Mouse (Mus musculus): ENCODE measurements around the gene S1pr4. TPM values are rescaled to one million over a fixed set of nuclear protein-coding genes. Genes with fewer than 3 reads are reported as not detected.

The S1pr4 gene
- polyA plus RNA-seq, 1 experiment from 2014 or later: 7.4 TPM

DNA sequence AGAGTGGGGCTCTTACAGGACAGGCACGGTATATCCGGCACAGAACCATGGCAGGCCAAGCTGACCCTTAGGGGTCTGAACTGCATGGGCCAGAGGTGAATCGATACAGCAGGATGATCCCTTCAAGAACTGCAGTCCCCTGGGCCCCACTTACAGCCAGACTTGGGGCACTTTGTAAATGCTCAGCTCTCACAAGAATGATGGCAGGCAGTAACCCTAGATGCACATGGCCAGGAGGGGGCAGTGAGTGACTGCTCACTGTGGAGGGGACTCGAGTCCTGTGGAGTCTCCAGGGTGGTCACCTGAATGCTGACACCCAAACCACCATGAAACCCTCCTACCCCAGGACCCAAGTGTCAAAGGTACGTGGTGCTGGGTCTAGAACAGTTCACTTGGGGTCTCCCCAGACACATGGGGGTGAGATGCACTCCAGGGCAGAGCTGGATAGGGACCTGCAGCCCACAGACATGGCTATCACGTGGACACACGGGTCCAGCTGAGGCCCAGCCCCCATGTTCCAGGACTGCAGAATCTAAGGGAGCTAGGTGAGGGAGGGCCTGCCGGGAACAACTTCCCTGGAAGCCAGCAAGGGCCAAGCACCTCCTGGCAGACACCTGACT is 6.2 kb downstream of the S1pr4 start:
- no peak overlapping the region; the same call in 1 of the 2 replicates for H3K9ac ChIP-seq (replicated peaks)
- H3K4me3 ChIP-seq (ENCODE audit: low read depth, low read length): no peak overlapping the region
- no peak for DNase-seq
- H3K27me3 ChIP-seq (ENCODE audit: insufficient read depth, low read length): no peaks in the 10 kb centered on the region
- TF ChIP-seq EP300 (IDR thresholded peaks at IDR 0.05; ENCODE audit: low read depth) (no peak), CTCF (IDR thresholded peaks at IDR 0.05; ENCODE audit: low read depth) (peak; percentile 65)
- 71% methylated on average over 8 of the region's 8 CpGs for WGBS (ENCODE audit: insufficient replicate concordance)
- peaks cover 45% of the 10 kb centered on the region for H3K36me3 ChIP-seq (replicated peaks; ENCODE audit: insufficient read depth, low read length)
- peaks cover 23% of the 10 kb centered on the region for H3K4me1 ChIP-seq (ENCODE audit: insufficient read depth)
- no peak for ATAC-seq
- no peaks in the 10 kb centered on the region for H3K9me3 ChIP-seq (ENCODE audit: low read length)
- no peak overlapping the region for H3K27ac ChIP-seq (ENCODE audit: low read depth)
- peak overlapping the region; percentile 99 for H3K4me2 ChIP-seq (ENCODE audit: low read depth, low read length)

DNA sequence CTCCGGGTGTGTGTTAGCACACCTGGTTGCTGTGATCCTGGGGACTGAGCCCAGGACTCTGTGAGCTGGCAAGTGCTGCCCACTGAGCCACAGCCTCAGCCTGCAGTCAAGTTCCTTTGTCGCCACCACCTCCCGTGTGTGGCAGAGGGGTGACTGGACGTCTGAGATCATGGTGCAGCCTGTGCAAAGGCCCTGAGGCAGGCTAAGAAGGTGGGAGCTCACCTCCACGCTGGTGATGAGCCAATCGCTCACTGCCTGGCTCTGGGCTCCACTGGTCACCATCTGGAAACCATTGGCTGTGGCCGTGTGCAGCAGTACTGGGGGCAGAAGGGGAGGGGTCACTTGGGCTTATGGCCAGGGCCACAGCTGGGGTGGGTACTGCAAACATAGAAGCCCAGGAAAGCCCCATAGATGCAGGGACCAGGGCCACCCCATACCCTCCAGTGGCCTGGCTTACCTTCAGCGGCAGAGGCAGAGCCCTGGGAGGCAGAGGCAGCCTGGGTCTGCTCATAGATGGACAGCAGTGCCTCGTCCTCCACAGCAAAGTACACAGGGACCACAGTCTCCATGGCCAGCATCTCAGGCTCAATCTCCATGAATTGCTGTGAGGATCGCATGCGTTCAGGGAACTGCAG is 7.2 kb downstream of the S1pr4 start:
- H3K4me2 ChIP-seq (ENCODE audit: low read depth, low read length): no peak overlapping the region
- no peak overlapping the region for H3K4me3 ChIP-seq (ENCODE audit: low read depth, low read length)
- no peak overlapping the region for H3K9ac ChIP-seq (replicated peaks)
- H3K36me3 ChIP-seq (replicated peaks; ENCODE audit: insufficient read depth, low read length): peaks cover 55% of the 10 kb centered on the region
- no peak overlapping the region for H3K27ac ChIP-seq (ENCODE audit: low read depth)
- no peak for DNase-seq
- no peak for ATAC-seq
- no peaks in the 10 kb centered on the region for H3K9me3 ChIP-seq (ENCODE audit: low read length)
- no peaks in the 10 kb centered on the region for H3K27me3 ChIP-seq (ENCODE audit: insufficient read depth, low read length)
- TF ChIP-seq EP300 (IDR thresholded peaks at IDR 0.05; ENCODE audit: low read depth): no peak
- no peak for TF ChIP-seq CTCF (IDR thresholded peaks at IDR 0.05; ENCODE audit: low read depth)
- 85% methylated on average over 11 of the region's 11 CpGs for WGBS (ENCODE audit: insufficient replicate concordance)
- peaks cover 21% of the 10 kb centered on the region for H3K4me1 ChIP-seq (ENCODE audit: insufficient read depth)

DNA sequence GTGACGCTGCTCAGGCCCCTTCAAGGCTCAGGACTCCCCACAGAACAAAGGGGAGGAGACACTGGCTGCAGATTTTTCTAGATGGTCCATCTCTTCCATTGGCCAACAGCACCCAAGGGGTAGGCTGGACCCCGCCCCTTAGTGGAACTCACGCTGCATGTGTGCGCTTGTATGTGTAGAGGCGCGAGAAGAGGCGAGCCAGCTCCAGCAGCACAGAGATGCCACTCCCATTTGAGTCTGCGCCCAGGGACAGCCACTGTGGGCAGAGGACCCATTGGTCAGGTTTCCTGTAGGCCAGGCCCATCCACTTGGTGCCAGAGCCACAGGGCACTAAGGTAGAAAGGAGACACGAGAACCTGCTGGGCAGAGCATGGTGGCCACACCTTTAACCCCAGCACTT is 8.9 kb downstream of the S1pr4 start:
- no peak overlapping the region for H3K27ac ChIP-seq (ENCODE audit: low read depth)
- no peak overlapping the region for H3K4me2 ChIP-seq (ENCODE audit: low read depth, low read length)
- no peaks in the 10 kb centered on the region for H3K27me3 ChIP-seq (ENCODE audit: insufficient read depth, low read length)
- ATAC-seq: no peak
- no peak overlapping the region for H3K9ac ChIP-seq (replicated peaks)
- no peak for DNase-seq
- peaks cover 69% of the 10 kb centered on the region for H3K36me3 ChIP-seq (replicated peaks; ENCODE audit: insufficient read depth, low read length)
- no peaks in the 10 kb centered on the region for H3K9me3 ChIP-seq (ENCODE audit: low read length)
- 88% methylated on average over 9 of the region's 9 CpGs for WGBS (ENCODE audit: insufficient replicate concordance)
- H3K4me1 ChIP-seq (ENCODE audit: insufficient read depth): peaks cover 16% of the 10 kb centered on the region
- no peak for TF ChIP-seq CTCF (IDR thresholded peaks at IDR 0.05; ENCODE audit: low read depth)
- TF ChIP-seq EP300 (IDR thresholded peaks at IDR 0.05; ENCODE audit: low read depth): no peak
- no peak overlapping the region for H3K4me3 ChIP-seq (ENCODE audit: low read depth, low read length)

DNA sequence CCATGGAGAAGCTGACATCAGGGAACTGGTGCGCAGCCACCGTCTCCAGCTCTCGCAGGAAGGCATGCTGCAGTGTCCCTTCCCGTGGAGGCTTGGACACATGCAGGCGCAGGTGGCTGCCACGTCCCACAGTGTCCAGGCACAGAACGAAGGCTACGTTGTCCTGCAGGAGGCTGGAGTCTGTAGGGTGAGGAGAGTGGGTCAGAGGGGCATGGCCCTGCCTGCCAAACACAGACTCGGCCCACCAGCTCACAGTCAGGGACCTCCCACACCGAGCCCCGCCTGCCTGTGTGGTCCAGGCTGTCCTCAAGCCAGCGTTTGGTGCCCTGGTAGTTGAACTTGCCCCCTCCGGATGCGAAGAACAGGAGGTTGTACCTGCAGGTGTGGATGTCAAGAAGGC is 10.0 kb downstream of the S1pr4 start:
- H3K9me3 ChIP-seq (ENCODE audit: low read length): no peaks in the 10 kb centered on the region
- TF ChIP-seq CTCF (IDR thresholded peaks at IDR 0.05; ENCODE audit: low read depth): no peak
- no peak for TF ChIP-seq EP300 (IDR thresholded peaks at IDR 0.05; ENCODE audit: low read depth)
- H3K4me3 ChIP-seq (ENCODE audit: low read depth, low read length): no peak overlapping the region
- no peak overlapping the region for H3K4me2 ChIP-seq (ENCODE audit: low read depth, low read length)
- 84% methylated on average over 14 of the region's 14 CpGs for WGBS (ENCODE audit: insufficient replicate concordance)
- no peak overlapping the region for H3K27ac ChIP-seq (ENCODE audit: low read depth)
- peaks cover 9% of the 10 kb centered on the region for H3K4me1 ChIP-seq (ENCODE audit: insufficient read depth)
- H3K27me3 ChIP-seq (ENCODE audit: insufficient read depth, low read length): no peaks in the 10 kb centered on the region
- H3K36me3 ChIP-seq (replicated peaks; ENCODE audit: insufficient read depth, low read length): peaks cover 69% of the 10 kb centered on the region
- ATAC-seq (no peak), DNase-seq (no peak)
- no peak overlapping the region for H3K9ac ChIP-seq (replicated peaks)

DNA sequence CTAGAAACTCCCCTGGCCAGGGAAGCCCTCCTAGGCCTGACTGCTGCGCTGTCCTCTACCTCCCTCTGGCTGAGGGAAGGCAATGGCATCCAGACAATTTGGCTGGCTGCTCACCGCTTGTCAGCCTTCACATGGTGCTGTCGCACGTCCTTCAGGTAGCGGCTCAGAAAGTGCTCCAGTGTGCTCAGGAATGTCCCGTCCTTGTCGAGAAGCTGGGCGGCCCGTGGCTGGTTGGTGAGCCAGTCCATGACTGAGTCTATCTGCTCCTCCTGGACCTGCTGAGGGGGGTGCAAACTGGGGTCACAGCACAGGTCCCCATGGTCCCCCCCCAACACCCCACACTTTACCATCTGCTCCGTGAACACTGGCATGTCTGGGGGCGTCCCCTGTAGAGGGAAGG is 11.9 kb downstream of the S1pr4 start:
- H3K9ac ChIP-seq (replicated peaks): no peak overlapping the region
- no peak overlapping the region for H3K27ac ChIP-seq (ENCODE audit: low read depth)
- no peaks in the 10 kb centered on the region; the same call in 1 of the 2 replicates for H3K4me1 ChIP-seq (ENCODE audit: insufficient read depth)
- no peaks in the 10 kb centered on the region for H3K27me3 ChIP-seq (ENCODE audit: insufficient read depth, low read length)
- no peak for DNase-seq
- H3K4me2 ChIP-seq (ENCODE audit: low read depth, low read length): no peak overlapping the region
- TF ChIP-seq CTCF (IDR thresholded peaks at IDR 0.05; ENCODE audit: low read depth) (no peak), EP300 (IDR thresholded peaks at IDR 0.05; ENCODE audit: low read depth) (no peak)
- H3K4me3 ChIP-seq (ENCODE audit: low read depth, low read length): no peak overlapping the region
- no peak for ATAC-seq
- WGBS (ENCODE audit: insufficient replicate concordance): 88% methylated on average over 11 of the region's 11 CpGs
- no peaks in the 10 kb centered on the region for H3K9me3 ChIP-seq (ENCODE audit: low read length)
- H3K36me3 ChIP-seq (replicated peaks; ENCODE audit: insufficient read depth, low read length): peaks cover 67% of the 10 kb centered on the region

DNA sequence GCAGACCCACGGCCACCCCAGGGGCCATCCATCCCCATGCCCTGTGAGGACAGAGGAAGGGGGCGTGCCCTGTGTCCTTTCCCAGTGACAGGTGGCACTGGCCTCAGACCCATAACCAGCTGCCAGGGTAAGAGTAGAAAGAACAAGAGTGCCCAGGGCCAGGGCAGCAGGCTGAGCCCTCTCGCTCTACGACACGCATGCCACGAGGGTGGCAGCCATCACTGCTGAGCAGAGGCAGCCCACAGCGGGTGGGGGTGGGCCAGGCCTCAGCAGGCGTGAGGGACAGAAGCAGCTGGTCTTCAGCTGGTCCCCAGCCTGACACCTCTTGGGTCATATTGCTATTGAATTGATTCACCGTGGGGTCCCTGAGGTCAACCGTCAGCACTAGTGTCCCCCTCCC is 13.4 kb downstream of the S1pr4 start:
- peaks cover 51% of the 10 kb centered on the region for H3K36me3 ChIP-seq (replicated peaks; ENCODE audit: insufficient read depth, low read length)
- WGBS (ENCODE audit: insufficient replicate concordance): 87% methylated on average over 10 of the region's 10 CpGs
- H3K4me2 ChIP-seq (ENCODE audit: low read depth, low read length): no peak overlapping the region
- no peak for ATAC-seq
- peaks cover 13% of the 10 kb centered on the region for H3K27me3 ChIP-seq (ENCODE audit: insufficient read depth, low read length)
- peaks cover 7% of the 10 kb centered on the region for H3K4me1 ChIP-seq (ENCODE audit: insufficient read depth)
- H3K27ac ChIP-seq (ENCODE audit: low read depth): no peak overlapping the region
- no peak for TF ChIP-seq EP300 (IDR thresholded peaks at IDR 0.05; ENCODE audit: low read depth)
- no peak for TF ChIP-seq CTCF (IDR thresholded peaks at IDR 0.05; ENCODE audit: low read depth)
- no peak for DNase-seq
- H3K9me3 ChIP-seq (ENCODE audit: low read length): no peaks in the 10 kb centered on the region
- H3K4me3 ChIP-seq (ENCODE audit: low read depth, low read length): no peak overlapping the region
- H3K9ac ChIP-seq (replicated peaks): no peak overlapping the region

Measured in liver, postnatal 0 days (tissue).